Mouse (Mus musculus) ovary, postnatal 10 days (tissue): ENCODE measurements around the gene Anks1.

ENCODE experiments used
- DNase-seq: peaks from one replicate; pipeline ENCODE4 v3.0.0; 2022; ENCODE audit warnings: low spot score

The Anks1 gene

DNA sequence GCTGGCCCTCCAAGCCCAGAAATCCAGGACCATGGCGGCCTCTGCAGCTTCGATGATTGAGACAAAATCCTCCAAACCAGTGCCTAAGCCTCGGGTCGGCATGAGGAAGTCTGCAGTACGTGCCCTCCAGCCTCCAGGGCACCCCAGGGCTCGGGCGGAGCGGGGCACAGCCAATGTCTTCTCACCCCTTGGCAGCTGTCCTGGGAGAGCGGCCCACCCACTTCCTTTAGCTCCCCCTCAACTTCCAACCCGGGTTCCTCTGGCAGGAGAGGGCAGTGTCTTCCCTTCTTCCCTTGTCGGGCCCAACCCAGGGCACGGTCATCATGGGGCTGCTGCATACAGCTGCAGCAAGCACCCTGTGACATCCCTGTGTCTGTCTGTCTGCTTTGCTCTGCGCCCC is 149.2 kb downstream of the Anks1 start:
- DNase-seq, result no peak

DNA sequence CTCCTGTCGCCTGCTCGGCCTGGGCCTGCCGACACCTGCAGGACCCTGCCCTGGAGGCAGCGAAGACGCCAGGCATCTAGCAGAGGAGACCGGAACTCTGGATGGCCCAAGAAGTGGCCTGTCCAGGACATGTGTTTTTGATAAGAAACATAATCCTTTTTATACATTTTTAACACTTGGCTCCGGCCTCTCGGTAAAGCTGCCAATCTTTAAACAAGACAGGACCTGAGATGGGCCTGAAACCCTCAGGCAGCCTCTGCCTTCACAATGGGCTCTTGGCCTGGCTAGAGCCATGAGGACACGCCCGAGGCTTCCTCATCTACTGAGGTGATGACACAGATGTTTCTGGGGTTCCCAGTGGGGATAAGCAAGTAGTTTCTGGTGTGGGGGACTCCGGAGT is 151.6 kb downstream of the Anks1 start:
- DNase-seq, result no peak

DNA sequence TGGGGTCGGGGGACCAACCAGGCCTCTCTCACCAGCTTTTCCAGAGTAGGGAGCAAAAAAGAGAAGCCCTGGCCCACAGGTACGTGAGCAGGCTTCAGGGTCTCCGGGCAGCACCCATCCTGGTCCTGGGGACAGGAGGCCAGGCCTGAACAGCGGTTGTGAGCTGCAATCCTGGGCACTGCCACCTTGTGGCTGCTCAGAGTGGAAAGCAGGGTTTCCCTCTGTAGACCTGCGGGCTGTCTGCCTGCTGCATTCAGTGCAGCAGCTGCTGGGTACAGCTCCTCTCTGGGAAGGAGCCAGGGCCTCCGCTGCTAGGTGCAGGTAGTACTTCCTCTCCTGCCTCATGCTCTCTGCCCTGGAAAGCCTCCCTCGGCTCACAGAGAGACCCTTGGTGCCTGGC is 152.4 kb downstream of the Anks1 start:
- no peak for DNase-seq

DNA sequence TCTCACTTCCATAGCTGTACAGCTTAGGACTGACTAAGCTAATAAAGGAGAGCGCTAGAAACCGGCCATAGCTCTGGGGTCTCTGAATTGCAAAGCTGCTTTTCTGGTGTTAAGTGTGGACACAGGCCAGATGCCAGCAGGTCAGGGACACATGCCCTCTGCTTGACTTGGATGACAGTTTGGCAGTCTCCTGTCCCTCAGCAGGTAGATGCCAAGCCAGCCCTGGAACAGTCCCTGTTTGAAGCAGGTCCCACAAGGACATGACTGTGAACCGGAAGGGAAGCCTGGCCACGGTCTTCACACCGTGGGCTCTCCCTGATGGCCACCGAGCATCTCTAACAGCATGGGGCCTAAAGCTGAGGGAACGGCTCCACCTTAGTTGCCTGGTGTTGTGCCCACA is 153.6 kb downstream of the Anks1 start:
- DNase-seq, result no peak

DNA sequence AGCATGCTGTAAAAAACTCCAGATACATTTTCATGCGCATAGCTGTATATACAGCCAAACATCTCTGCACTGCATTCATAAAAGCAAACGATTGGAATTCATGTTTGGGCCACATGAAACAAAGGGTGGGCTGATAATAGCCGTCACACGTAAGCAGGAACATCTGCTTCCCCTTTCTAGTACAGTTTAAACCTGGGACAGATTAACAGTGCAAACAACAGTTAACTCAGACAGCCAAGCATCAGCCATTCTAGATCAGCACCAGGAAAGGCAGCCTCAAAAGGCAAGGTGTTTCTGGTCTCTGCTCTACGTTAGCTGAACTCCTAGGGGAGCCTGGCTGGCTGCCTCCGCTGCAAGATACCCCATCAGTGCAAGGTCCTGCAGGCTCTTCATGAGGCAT is 154.1 kb downstream of the Anks1 start:
- no peak for DNase-seq

DNA sequence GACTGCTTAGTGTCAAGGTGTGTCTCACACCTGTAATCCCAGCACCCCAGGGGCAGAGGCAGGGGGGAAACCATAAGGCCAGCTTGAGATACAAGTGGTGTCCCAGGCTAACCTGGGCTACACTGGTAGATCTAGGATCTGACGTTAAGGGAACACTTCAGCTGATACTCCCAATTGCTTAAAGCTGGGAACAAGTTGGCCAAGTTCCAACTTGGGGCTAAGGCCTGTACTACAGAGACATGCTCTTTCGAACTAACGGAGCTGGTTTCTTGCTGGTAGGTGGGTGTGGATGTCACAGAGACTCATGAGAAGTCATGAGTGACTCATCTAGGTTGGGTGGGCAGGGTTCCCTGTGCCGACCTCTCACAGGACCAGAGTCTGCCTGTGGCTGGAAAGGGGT is 158.2 kb downstream of the Anks1 start:
- DNase-seq, result no peak

DNA sequence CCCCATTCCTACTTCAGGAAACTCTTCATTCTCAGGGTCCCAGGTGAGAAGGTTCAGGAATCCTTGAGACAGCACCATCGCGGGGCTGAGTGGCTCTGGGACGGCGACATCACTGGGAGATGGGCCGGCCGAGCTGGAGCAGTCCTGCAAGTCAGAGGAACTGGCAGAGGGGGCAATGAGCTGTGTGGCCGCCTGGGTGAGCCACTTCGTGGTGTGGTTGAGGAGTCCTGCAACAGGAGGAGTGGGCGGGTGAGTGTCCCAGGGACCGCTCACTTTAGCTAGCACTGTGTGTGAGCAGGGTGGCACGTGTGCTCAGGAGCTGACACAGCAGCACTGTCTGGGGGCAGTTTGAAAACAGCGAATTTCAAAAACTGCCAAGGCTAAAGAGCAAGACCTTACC is 160.3 kb downstream of the Anks1 start:
- no peak for DNase-seq

DNA sequence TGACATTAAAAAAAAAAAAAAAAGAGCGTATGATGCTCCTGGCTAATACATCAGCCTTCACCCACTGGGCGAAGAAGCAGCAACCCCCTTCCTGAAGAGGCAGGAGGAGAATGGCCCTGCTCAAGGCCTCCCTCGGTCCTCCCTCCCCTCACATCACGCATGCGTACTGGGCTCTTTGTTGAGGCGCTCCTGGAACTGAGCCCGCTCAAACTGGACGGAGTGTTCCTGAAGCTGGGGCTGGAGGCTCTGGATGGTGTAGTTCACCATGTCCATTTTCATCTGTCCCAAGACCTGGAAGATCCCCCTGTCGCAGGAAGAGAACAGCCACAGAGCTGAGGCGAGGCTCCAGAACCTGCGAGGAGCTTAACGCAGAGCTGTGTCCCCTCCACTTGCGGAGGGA is 161.2 kb downstream of the Anks1 start:
- no peak for DNase-seq

DNA sequence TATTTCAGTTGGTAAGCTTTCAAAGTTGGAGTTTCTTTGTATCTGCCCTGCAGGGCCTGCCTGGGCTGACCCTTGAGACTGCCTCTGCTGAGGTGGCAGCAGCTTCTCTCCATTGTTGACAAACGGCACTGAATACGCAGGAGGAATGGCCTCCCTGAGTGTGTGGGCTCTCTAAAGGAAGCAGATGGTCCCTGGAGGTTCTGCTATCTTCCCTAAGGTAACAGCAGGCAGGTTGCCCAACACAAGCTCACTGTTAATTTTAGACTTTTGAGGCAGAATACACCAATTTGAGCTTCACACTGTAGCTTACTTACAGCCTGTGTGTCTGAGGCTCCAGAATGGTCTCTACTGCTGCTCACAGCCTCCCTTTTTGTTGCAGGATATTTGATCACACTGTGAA is 163.6 kb downstream of the Anks1 start:
- DNase-seq, result no peak

DNA sequence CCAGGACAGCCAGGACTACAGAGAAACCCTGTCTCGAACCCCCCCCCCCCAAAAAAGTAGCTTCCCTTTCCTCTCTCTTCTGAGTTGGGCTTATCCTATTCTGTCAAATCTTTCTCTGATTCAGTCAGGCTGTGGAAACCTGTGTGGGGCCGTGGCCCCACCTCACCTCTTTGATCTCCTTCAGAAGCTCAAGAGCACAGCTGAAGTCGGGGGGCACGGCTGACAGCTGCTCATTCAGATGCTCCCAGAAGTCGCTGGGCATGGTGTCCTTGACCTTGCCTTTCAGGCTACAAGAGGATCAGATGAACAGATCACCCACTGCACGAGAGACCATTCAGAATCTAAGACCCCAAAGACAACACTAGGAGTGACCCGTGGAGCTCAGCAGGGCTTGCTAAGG is 165.4 kb downstream of the Anks1 start:
- DNase-seq, result no peak

DNA sequence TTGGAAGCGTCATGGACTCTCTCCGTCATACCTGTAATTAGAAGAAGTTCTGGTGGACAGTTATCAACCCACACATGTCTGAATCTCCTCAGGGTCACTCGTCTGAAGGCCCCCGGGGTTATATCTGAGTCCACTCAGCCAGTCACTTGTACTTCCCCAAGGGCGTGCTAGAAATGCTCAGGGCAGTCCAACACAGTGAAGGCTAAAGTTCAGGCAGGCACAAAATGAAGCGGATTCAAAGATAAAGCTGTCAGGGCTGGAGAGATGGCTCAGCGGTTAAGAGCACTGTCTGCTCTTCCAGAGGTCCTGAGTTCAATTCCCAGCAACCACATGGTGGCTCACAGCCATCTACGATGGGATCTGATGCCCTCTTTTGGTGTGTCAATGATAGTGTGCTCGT is 168.9 kb downstream of the Anks1 start:
- no peak for DNase-seq

DNA sequence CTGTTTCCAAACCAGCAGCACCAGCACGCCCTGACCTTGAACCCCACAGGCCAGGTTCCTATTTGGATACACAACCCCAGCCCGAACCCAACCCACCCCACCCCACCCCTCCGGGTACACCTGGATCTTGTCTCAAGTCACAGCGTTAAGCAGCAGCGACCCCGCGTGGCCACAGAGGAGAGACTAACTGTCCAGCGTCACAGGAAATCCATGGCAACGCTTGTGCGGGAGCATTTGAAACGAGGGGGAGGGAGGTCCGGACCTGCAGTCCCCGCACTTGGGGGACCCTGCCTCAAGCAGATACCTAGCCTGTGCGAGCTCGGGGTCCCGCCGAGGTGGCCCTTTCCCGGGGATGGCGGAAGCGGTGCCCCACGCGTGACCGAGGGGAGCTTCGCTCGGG is 170.5 kb downstream of the Anks1 start:
- DNase-seq, result peak; percentile 66

DNA sequence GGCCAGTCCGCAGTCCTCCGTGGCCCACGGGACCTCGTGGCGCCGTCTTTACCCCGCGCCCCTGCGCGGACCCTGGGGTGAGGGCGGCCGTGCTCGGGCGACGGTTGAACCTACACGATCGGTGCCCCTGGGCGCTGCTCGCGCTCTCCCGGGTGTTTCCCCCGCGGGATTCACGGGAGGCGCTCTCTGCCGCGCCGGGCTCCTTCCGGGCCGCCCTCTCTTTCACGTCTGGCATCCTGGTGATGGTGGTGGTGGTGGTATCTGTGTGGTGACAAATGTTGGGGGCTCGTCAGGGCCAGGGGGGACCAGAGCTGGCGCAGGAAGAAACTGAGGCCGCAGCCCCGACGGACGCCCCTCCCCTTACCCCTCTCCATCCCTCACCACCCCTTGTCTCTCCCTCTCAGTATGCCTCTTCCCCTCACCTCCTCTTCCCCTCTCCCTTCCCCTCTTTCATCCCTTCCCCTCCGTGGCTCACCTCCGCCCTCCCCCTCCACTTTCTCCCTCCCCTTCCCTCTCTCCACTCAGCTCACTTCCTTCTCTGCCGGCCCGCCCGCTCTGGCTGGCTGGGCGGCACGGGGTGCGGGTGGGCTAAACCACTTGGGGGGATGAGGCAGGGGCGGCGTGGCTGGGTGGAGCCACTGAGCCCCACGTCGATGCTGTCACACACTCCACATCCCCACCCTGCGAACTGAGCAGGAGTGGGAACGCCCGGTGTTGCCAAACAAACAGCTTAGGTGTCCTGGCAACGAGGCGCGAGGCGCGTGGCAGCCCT is 171.1 kb downstream of the Anks1 start, which contains the start of gene Tcp11:
Gene Tcp11 (minus strand): TSS at position 595 of the 772 bp plus-strand sequence.
- no peak for DNase-seq

DNA sequence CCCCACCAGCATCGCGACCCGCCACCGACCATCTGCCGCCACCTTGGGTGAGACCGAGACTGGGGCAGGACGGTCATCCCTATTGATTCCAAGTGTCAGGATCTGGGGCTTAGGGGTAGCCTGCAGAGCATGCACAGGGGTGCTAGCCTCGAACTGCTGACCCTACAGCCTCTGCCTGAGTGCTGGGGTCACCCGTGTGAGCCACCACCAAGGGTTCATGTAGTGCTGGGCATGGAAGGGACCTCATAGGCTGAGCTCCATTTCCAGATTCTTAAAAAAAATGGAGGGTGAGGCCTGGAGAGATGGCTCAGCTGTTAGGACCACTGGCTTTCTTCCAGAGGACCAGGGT is 171.7 kb downstream of the Anks1 start:
- no peak for DNase-seq

DNA sequence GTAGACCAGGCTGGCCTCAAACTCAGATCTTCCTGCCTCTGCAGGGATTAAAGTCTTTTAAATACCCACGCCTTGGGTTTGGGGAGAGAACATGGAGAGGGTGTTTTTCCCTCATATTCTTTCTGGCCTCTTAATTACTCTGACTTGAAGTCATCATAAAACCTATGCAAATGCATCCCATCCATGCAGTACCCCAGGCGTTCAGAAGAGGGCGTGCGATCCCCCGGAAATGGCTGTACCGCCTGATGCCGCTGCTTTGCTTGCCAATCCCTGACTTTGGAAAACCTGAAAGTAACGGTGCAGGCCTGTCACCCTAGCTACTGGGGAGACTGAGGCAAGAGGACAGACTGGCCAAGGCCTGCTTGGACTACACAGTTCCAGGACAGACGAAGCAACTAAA is 172.3 kb downstream of the Anks1 start:
- no peak for DNase-seq

DNA sequence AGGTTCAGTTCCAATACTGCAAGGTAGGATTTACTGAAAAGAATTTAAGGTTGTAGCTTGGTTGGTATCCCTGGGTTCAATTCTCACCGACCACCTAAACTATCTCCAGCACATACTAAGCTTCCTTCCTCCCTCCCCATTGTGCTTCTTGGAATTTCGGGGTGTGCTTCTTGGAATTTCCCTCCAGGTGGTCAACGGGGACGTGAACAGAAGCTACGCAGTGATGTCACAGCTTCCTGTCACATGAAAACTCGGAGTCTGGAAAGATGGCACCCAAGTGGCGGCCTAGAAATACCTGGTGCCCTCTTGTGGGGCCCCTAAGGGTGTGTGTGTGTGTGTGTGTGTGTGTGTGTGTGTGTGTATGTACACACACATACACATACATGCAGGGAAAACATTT is 172.8 kb downstream of the Anks1 start:
- DNase-seq, result no peak

DNA sequence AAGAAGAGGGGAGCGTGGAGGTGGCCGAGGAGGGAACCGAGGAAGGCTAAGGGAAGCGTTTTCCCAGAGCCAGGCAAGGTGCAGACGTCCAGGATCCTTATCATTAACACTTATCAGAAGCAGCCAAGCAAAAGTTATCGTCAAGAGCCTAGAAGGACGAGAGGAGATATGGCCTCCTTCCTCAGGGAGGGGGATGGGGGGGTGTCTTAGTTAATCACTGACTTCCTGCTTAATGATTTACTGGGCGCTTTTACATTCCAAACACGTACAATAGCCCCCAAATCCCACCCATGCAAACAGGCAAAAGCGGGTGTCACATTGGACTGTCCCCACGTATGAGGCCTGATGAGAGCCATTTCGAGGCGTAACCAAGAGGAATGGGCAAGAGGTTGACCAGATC is 173.8 kb downstream of the Anks1 start:
- no peak for DNase-seq

DNA sequence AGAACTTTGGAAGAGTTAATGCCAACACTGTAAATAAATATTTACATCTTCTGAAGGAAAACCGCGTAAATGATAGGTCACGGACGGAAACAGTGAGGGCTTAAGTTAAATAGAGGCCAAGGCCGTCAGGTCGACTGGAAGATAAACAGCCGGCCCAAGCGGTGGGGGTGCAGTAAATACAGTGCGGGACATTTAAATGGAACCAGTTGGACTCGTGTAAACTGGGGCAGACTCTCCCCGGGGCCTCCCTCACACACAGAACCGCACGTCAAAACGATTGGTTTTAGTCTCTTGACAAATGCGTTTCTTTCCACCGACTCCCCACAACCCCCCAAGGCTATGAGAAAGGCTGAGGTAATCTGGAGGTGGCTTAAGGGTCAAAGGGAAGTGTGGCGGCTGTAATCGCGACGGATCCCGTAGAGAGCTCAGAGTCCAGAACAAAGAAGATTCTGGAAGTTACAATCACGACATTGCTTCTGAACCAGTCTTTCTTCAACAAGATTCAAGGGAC is 175.3 kb downstream of the Anks1 start:
- DNase-seq, result no peak

DNA sequence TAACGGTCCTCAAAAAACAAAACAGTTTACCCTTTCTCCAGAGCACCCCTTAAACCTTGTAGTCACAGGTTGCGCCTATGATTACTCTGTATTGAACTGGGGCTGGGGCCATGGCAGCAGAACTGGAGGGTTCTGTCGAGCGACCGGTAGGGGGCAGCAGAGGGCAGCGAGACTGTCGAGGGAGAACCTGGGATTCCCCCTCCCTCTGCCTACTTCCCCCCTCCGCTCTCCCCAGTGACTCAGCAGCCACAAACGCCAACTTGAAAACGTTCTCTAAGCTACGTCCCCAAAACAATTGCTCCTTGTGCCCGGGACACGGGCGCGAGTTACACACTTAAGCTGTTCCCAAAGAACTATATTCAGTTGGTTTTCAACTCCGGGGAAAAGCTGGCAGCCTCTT is 175.9 kb downstream of the Anks1 start:
- peak; percentile 83 for DNase-seq

DNA sequence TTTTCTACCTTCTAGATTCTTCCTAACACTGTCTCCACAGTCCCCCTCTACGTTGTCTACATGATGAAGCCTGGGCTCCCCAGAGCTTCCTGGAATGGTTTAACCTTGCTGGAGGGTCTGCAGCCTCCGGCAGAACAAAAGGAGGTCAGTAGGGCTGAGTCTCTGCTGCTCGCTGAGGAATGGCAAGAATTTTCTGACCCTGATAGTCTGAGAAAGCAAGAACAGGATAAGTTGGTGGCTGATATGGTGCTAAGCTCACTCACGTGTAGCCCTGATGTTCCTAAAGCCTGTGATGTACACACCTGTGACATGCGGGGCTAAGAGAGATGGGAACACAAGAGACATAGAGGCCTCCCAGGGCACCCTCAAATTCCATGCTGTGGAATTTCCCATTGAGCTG is 178.3 kb downstream of the Anks1 start:
- DNase-seq, result no peak

DNA sequence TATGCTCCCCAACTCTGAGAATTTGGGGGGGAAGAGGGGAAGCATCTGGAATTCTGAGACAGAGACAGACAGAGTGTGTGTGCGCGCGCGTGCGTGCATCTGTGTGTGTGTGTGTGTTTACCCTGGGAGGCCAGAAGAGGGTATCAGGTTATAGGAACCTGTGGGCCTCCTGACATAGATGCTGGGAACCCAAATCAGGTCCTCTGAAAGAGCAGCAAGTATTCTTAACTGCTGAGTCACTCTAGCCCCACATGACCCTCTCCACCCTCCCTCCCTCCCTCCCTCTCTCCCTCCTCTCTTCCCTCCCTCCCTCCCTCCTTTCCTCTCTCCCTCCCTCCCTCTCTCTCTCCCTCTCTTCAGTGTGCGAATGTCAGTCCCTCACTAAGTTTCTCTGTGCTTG is 179.6 kb downstream of the Anks1 start:
- no peak for DNase-seq

DNA sequence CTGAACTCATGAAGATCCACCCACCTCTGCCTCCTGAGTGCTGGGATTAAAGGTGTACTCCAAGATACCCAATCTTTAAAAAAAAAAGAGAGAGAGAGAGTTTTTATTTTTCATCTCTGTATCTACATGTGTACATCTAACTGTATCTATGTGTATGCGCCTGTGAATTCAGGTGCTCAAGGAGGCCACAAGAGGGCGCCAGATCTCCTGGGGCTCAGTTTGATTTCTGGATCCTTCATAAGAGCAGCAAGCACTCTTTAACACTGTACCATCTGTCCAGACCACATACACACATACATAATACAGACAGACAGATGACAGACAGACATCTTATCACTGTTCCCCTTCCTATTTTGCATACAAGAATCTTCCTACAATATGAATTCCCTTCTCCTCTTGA is 183.2 kb downstream of the Anks1 start:
- no peak for DNase-seq

DNA sequence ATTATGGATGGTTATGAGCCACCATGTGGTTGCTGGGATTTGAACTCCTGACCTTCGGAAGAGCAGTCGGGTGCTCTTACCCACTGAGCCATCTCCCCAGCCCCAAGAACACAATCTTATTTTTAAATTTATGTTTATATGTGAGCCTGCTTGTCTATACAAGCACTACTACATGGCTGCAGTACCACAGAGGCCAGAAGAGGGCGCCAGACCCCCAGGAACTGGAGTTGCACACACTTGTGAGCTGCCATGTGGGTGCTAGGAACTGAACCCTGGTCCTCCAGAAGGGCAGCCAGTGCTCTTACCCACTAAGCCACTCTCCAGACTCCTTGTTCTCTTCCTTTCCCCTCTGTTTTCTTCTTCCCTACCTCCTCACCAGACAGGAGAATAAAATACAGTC is 184.7 kb downstream of the Anks1 start:
- no peak for DNase-seq

DNA sequence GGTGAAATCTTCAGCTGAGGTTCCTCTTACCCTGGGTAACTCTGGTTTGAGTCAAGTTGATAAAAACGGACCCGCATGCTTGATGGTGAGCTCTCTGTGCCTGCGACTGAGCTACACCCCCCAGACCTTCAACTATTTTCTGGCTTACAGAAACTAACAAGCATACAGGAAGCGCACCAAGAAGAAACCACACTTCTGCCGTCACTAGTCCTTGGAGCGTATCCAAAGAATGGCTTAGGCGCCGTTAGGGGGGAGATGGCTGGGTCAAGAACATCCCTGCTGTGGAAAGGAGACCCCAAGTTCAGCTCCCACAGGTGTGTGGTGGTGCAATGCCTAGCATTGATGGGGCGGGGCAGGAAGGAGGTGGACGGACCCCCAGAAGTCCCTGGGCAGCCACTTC is 187.3 kb downstream of the Anks1 start:
- no peak for DNase-seq
